Mouse (Mus musculus): ENCODE data around the gene 1810013L24Rik.
A peak's percentile ranks its signal among the peaks of the same experiment; 100 is the strongest.
"Not testable (repeated sequence)": the region's sequence is repeated elsewhere in the genome, so short reads cannot be mapped to it uniquely, and the experiment has no call there.

1810013L24Rik gene

GRCm38 (mm10) chr16:8836876-8837275 lies 7.0 kb downstream of the 1810013L24Rik start:
- DNase-seq (ENCODE audit: low read depth, low spot score), result no peak

GRCm38 (mm10) chr16:8837595-8837994 lies 7.7 kb downstream of the 1810013L24Rik start:
- no peak for DNase-seq (ENCODE audit: low read depth, low spot score)

GRCm38 (mm10) chr16:8838921-8839320 lies 9.0 kb downstream of the 1810013L24Rik start:
- no peak for DNase-seq (ENCODE audit: low read depth, low spot score)

GRCm38 (mm10) chr16:8840557-8840956 lies 10.7 kb downstream of the 1810013L24Rik start:
- no peak for DNase-seq (ENCODE audit: low read depth, low spot score)

- DNase-seq (ENCODE audit: low read depth, low spot score), result no peak
These were observed 13.1 kb downstream of the 1810013L24Rik start for GRCm38 (mm10) chr16:8842962-8843361.

DNA sequence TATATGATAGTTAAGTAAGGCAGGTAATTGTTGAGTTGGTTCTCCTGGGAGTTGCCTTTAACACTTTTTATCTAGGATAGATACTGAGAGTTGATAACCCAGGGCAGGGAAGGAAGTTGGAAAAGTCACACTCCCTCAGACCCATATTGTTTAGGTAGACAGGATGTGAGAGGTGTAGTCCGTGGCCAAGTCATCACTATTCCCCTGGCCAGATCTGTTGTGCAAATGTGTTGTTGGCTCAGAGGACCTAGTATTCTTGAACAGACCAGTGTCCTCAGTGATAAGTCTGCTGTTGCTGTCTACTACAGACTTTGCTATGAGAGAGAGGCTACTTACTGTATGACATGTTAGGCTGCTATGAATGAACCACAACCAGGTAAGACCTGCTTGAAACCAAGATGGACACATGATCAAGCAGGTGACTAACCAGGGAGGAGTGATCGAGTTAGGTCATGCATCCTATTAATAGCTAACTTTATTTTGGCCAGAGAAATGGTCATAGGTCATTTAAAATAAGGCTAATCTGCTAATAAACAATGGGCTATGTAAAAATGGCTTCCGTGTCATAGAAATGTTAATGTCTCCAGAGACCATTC lies 13.8 kb downstream of the 1810013L24Rik start:
- no peak for DNase-seq (ENCODE audit: low read depth, low spot score)

DNA sequence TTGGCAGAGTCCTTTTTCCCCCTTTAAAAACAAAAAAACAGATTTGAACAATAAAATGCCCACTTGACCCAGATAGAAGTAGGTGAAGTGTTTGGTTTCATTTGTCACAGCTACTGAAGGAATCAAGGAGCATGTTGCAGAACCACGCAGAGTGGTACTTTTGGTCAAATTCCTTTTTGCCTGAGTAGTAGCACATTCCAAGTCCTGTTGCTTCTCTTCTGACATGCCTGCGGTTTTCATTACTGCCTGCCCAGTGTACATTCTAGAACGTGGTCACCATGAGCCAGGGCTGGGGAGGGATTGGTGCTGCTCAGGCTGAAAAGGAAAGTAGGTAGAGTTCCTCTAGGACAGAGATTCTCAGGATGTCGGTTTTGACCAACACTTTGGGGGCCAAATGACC lies 16.1 kb downstream of the 1810013L24Rik start:
- peak; percentile 71 for DNase-seq (ENCODE audit: low read depth, low spot score)

DNA sequence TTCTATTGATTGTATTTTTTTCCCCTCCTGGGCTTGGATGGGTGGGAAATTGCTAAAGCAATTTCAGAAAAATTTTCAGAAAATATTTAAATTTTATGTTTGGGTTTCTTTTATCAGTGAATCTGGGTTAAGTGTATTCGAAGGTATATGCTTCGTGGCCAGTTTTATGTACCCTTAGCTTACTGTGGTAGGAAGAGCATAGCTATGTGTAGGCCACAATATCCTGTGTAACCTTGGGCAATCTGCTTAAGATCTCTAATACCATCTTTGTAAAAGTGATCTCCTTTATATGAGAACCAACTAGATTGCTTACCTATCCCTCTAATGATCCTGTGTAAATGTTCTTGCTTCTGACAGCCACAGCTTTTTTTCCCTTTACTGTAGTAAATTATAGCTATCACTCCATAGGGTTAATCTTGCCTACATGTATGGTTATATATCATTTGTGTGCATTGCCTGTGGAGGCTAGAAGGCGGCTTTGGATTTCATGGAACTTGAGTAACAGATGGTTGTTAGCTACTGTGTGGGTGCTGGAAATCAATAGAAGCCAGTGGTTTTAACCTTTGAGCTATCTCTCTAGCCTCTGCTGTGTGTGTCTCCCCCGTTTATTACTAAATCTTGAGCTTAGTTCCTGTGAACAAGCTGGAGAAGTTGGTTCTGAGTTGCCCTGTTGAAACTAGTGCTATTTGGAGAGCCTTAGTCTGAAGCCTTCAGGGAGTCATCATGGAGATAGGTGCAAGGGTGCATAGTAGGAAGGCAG lies 18.6 kb downstream of the 1810013L24Rik start:
- no peak for DNase-seq (ENCODE audit: low read depth, low spot score)

DNA sequence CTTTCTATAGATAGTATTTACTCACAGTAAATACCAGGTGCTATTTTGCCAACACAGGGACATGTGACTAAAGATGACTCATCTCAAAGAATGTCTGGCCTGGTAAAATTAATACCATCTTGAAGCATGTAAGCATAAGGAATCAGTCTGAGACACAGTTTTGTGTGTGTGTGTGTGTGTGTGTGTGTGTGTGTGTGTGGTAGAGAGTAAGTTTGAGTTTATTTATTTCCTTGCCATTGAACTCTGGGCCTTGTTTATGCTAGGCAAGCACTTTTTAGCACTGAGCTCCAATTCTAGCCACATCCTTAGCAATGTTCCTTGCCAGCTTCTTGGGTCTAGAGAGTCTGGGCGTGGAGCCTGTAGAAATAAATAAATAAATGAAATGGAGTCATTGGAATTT lies 20.0 kb downstream of the 1810013L24Rik start:
- peak; percentile 96 for DNase-seq (ENCODE audit: low read depth, low spot score)

- no peak for DNase-seq (ENCODE audit: low read depth, low spot score)
These were observed 25.2 kb downstream of the 1810013L24Rik start for GRCm38 (mm10) chr16:8855143-8855542.

DNA sequence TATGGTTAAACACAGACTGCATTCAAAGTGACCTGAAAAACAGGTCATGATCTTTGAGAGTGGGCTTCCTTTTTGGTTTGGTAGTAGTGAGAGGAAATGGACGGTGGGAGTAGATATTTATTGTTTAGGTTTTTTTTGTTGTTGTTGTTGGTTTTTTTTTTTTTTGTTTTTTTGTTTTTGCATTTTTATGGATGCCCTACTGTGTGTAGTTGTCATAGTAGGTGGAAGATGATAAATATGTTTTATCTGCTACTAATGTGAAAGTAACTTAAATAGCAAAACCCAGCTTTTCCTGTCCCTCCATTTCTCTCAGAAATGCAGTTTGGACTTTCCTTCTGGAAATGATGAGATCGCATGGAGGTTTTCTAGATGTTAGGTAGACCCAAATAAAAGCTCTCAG lies 26.9 kb downstream of the 1810013L24Rik start:
- no peak for DNase-seq (ENCODE audit: low read depth, low spot score)

DNA sequence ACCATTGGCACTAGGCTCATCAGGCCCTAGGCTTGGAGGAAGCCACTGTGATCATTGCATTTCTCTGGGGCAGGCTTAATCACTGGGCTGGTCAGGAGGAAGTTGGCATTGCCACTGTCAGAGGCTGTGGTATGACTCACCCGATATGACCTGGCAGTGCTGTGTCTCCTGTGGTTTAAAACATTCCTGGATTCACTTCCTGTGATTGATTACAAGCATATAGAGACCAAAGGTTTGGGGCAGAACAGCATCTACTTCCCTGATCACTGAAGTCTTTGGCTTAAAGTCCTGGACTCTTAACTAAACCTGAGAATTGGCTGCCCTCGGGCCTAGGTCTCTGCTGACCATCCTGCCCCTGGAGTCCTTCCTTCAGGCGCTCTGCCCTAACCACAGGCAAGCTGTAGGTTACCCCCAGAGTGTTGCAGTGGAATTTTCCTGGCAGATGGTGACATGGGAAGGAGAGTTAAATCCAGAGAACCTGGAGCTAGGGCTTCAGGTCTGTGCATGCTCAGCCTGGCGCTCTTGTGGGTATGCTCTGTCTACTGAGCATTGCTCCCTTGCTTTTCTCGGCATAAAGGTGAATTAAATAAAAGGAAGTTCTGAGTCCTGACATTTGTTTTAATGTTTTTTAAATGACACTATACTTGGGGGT lies 32.6 kb downstream of the 1810013L24Rik start:
- DNase-seq (ENCODE audit: low read depth, low spot score), result peak; percentile 94

- DNase-seq (ENCODE audit: low read depth, low spot score), result peak; percentile 63
These were observed 34.3 kb downstream of the 1810013L24Rik start for GRCm38 (mm10) chr16:8864223-8864631.

DNA sequence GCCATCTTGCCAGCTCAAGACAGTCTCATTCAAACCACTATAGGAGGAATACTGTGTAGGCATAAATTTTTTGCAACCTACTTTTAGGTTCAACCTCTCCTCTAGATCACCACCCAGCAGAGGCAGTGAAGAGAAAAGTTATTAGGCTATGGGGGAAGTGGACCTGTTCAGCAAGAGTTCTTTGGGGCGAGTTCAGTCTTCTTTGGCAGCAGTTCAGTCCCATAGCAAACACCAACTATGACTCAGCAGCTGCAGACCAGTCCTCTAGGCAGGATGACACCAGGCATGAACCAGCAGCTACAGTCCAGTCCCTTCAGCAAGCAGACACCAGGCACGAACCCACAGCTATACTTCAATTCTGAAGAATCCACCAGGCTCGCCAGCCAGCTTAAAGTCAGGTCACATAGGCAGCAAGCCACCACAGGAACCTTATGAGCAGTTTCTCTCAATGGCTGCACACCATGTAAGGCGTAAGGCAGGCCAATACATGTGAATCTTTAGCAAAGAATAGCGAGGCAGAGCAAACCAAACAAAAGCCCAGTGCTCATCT lies 37.6 kb downstream of the 1810013L24Rik start:
- DNase-seq (ENCODE audit: low read depth, low spot score), result peak; percentile 71

- DNase-seq (ENCODE audit: low read depth, low spot score), result no peak
These were observed 38.6 kb downstream of the 1810013L24Rik start for GRCm38 (mm10) chr16:8868506-8868905.

GRCm38 (mm10) chr16:8869715-8870114 lies 39.8 kb downstream of the 1810013L24Rik start:
- peak; percentile 91 for DNase-seq (ENCODE audit: low read depth, low spot score)

DNA sequence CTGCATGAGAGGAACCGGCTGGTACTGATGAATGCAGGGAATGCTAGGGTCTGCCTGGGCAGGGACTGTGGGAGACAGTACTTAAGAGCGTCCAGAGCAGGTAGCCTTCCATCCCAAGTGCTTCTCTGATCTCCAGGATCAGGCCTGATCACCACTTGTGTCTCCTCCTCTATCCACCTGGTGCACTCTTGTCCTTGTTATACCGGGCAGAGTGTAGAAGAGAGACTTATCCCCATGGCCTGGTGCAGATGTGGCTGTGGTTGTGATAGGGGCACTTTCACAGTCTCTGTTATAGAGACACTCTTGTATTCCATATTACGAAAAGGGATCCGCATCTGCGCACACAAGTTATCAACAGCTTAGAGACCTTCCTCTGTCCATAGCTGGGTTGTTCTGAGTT lies 41.5 kb downstream of the 1810013L24Rik start:
- no peak for DNase-seq (ENCODE audit: low read depth, low spot score)

GRCm38 (mm10) chr16:8872019-8872418 lies 42.1 kb downstream of the 1810013L24Rik start:
- DNase-seq (ENCODE audit: low read depth, low spot score), result peak; percentile 69

DNA sequence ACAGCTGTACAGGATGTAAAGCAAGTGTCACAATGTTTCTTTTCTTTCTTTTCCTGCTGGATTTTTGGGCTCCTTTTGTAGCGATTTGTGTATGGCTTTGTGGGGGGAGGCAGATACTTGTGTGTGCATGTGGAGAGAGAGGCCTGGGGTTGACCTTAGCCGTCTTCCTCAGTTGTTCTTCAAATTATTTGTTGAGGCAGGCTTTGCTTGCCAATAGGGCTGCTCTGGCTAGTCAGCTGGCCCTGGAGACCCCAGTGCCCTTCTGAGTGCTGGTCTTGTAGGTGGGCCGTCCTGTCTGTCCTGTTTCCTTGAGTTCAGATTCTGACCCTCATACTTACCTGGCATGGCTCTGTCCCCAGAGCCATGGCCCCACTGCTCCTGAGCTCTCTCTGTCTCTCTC lies 42.6 kb downstream of the 1810013L24Rik start:
- DNase-seq (ENCODE audit: low read depth, low spot score), result no peak

DNA sequence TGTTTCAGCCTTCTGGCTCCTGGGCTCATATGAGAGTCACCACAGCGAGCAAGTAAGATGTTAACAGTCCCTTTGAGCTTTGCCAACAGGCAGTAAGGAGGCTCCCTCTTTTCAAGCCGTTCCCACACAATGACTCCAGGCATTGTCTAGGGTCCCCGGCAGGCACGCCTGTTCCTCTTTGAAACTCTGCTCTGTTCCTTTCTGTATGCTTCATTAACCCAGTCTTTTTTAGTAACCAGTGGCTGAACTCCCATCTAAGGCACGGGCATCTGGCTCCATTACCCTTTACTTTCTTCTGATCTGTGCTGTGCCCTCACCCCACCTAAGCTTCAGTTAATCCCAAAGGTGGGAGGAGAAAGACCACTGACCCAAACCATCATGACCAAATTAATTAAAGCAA lies 50.2 kb downstream of the 1810013L24Rik start:
- DNase-seq (ENCODE audit: low read depth, low spot score), result no peak

- peak; percentile 93 for DNase-seq (ENCODE audit: low read depth, low spot score)
These were observed 53.9 kb downstream of the 1810013L24Rik start for GRCm38 (mm10) chr16:8883674-8884241.

GRCm38 (mm10) chr16:8894214-8894613 lies 64.3 kb downstream of the 1810013L24Rik start:
- DNase-seq (ENCODE audit: low read depth, low spot score), result not testable (repeated sequence)
